Mouse (Mus musculus) liver, embryonic 11.5 days (tissue): ENCODE results near the gene Nid2. TPM values are rescaled to one million over a fixed set of nuclear protein-coding genes. Genes with fewer than 3 reads are reported as not detected.

ENCODE experiments used
- ATAC-seq: fragments of 200-750 bp; cut with Nextera tagmentation; replicated peaks from 2 replicates; pipeline ENCODE4 v1.8.0; 2017; ENCODE audit warnings: moderate number of reproducible peaks, mild to moderate bottlenecking, moderate TSS enrichment, moderate library complexity; ENCODE audit not compliant: low FRiP score
- DNase-seq: peaks from one replicate; pipeline ENCODE4 v3.0.0-alpha.2; 2017; ENCODE audit warnings: low spot score
- H3K27ac ChIP-seq: fragments of 300-500 bp; sonication (generic); 2 replicates; pipeline ENCODE4 v1.5.1; 2014; ENCODE audit warnings: mild to moderate bottlenecking, low read depth, low read length, control low read depth
- H3K27me3 ChIP-seq: fragments of 300-500 bp; sonication (generic); replicated peaks from 2 replicates; pipeline ENCODE4 v1.6.1; 2014; ENCODE audit warnings: low read length, mixed read lengths; ENCODE audit not compliant: control insufficient read depth, insufficient read depth
- H3K36me3 ChIP-seq: fragments of 300-500 bp; sonication (generic); 2 replicates; pipeline ENCODE4 v1.6.1; 2014; ENCODE audit warnings: mild to moderate bottlenecking, low read length, moderate library complexity, mixed read lengths; ENCODE audit not compliant: control insufficient read depth, insufficient read depth
- H3K4me1 ChIP-seq: fragments of 300-500 bp; sonication (generic); replicated peaks from 2 replicates; pipeline ENCODE4 v1.6.1; 2014; ENCODE audit warnings: low read length, mixed read lengths; ENCODE audit not compliant: control insufficient read depth, insufficient read depth
- H3K4me2 ChIP-seq: fragments of 300-500 bp; sonication (generic); 2 replicates; pipeline ENCODE4 v1.6.1; 2014; ENCODE audit warnings: mild to moderate bottlenecking, control low read depth, moderate library complexity
- H3K4me3 ChIP-seq: fragments of 300-500 bp; sonication (generic); 2 replicates; pipeline ENCODE4 v1.5.1; 2014; ENCODE audit warnings: low read depth, low read length, control low read depth
- H3K9ac ChIP-seq: fragments of 300-500 bp; sonication (generic); 2 replicates; pipeline ENCODE4 v1.6.1; 2014; ENCODE audit warnings: low read depth, low read length, control low read depth
- H3K9me3 ChIP-seq: fragments of 300-500 bp; sonication (generic); 2 replicates; pipeline ENCODE4 v1.6.1; 2016; ENCODE audit warnings: low read length, inconsistent platforms, mixed read lengths; ENCODE audit not compliant: control insufficient read depth
- whole genome bisulfite sequencing: fragments of 180-500 bp; shearing (Covaris S2); extraction: QIAGEN DNeasy Blood & Tissue Kit; methylation state at CpG from one replicate; pipeline ENCODE4 v1.1.7; 2014; 5-methylcytosine and 5-hydroxymethylcytosine counted together
- polyA plus RNA-seq: library from polyadenylated mRNA; unstranded; fragments of >200 nt; fragmentation: Nextera tagmentation; extraction: Ambion mirVana; gene quantifications from 2 replicates; pipeline ENCODE4 v1.2.1, GENCODE M21; 2014

The Nid2 gene
- polyA plus RNA-seq, 1 experiment from 2014 or later = 44.1 TPM

- no peak overlapping the region for H3K4me2 ChIP-seq
- 36% methylated on average over 10 of the region's 10 CpGs for WGBS
- H3K9ac ChIP-seq = no peak overlapping the region
- H3K9me3 ChIP-seq = no peaks in the 10 kb centered on the region
- no peak overlapping the region for H3K27ac ChIP-seq
- H3K27me3 ChIP-seq = no peaks in the 10 kb centered on the region
- H3K4me3 ChIP-seq = no peak overlapping the region
- peaks cover 4% of the 10 kb centered on the region; the same call in 1 of the 2 replicates for H3K4me1 ChIP-seq
- peaks cover 8% of the 10 kb centered on the region; the same call in 1 of the 2 replicates for H3K36me3 ChIP-seq
- peak; percentile 36; the same call in 1 of the 2 replicates for ATAC-seq
- DNase-seq = no peak
These were observed 52.6 kb downstream of the Nid2 start for GRCm38 (mm10) chr14:19803623-19804022.

GRCm38 (mm10) chr14:19807339-19807738 is 56.3 kb downstream of the Nid2 start:
- Histone ChIP-seq H3K9ac (no peak overlapping the region), H3K4me2 (no peak overlapping the region), H3K9me3 (no peaks in the 10 kb centered on the region), H3K27ac (no peak overlapping the region), H3K27me3 (no peaks in the 10 kb centered on the region), H3K4me1 (peaks cover 4% of the 10 kb centered on the region; the same call in 1 of the 2 replicates), H3K4me3 (no peak overlapping the region), H3K36me3 (peaks cover 14% of the 10 kb centered on the region)
- WGBS = 84% methylated on average over 3 of the region's 3 CpGs
- DNase-seq (no peak), ATAC-seq (no peak)

DNA sequence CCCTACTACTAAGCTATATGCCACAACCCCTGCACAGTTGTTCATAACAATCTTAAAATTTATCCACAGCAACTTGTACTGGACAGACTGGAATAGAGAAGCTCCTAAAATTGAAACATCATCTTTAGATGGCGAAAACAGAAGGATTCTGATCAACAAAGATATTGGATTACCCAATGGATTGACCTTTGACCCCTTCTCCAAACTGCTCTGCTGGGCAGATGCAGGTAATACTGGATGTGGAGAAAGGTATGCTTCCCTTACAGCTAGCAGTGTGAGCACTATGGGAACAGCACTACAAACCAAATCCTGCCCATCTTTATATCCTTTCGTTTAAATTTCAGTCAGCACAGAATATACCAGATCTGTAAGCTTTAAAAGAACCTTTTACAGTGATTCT is 56.8 kb downstream of the Nid2 start:
- no peak overlapping the region for H3K9ac ChIP-seq
- 82% methylated on average over 2 of the region's 2 CpGs for WGBS
- no peak overlapping the region for H3K4me3 ChIP-seq
- no peak overlapping the region for H3K4me2 ChIP-seq
- no peak for DNase-seq
- no peaks in the 10 kb centered on the region for H3K9me3 ChIP-seq
- peaks cover 4% of the 10 kb centered on the region; the same call in 1 of the 2 replicates for H3K4me1 ChIP-seq
- H3K27me3 ChIP-seq = no peaks in the 10 kb centered on the region
- H3K27ac ChIP-seq = no peak overlapping the region
- no peak for ATAC-seq
- peaks cover 17% of the 10 kb centered on the region for H3K36me3 ChIP-seq

DNA sequence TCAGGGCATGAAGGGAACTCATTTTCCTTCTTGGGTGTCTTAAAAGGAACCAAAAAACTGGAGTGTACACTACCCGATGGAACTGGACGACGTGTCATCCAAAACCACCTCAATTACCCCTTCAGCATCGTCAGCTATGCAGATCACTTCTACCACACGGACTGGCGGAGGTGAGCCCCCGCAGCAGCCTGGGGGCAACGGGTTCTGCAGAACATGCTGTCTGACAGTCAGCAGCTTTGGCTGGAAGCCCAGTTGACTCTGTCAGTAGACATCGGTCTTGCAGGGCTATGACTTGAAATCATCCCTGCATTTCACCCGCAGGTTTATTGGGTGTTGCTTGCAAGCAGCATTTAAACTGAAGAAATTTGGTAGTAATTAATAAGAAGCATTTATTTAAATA is 58.9 kb downstream of the Nid2 start:
- no peaks in the 10 kb centered on the region for H3K9me3 ChIP-seq
- ATAC-seq (no peak), DNase-seq (no peak)
- 86% methylated on average over 10 of the region's 10 CpGs for WGBS
- H3K4me2 ChIP-seq = no peak overlapping the region
- H3K36me3 ChIP-seq = peaks cover 25% of the 10 kb centered on the region
- no peaks in the 10 kb centered on the region for H3K4me1 ChIP-seq
- no peak overlapping the region for H3K4me3 ChIP-seq
- no peak overlapping the region for H3K9ac ChIP-seq
- no peaks in the 10 kb centered on the region for H3K27me3 ChIP-seq
- no peak overlapping the region for H3K27ac ChIP-seq

DNA sequence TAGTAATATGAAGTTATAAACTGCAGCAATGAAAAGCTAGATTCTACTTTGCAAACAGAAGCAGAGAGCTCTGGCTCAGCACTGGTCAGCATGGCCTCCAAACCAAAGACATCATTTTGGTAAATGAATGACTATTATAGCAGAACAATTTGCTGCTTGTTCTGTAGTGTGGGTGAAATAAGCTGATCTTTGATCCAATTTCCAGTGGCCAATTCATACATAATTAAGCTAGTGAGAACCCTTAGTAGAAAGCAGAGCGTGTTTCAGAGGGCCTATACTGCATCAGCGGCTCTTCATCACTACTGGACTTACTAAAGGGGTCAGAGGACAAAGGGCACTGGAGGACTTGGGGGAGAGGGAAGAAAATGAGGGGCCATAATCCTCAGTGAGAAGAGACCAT is 62.0 kb downstream of the Nid2 start:
- Histone ChIP-seq H3K9me3 (no peaks in the 10 kb centered on the region), H3K4me1 (no peaks in the 10 kb centered on the region), H3K9ac (no peak overlapping the region), H3K4me2 (no peak overlapping the region), H3K27ac (no peak overlapping the region), H3K4me3 (no peak overlapping the region), H3K36me3 (peaks cover 30% of the 10 kb centered on the region), H3K27me3 (no peaks in the 10 kb centered on the region)
- WGBS = 94% methylated on average over 2 of the region's 2 CpGs
- ATAC-seq (no peak), DNase-seq (no peak)

- peaks cover 9% of the 10 kb centered on the region for H3K4me1 ChIP-seq
- peaks cover 31% of the 10 kb centered on the region for H3K36me3 ChIP-seq
- no peak overlapping the region for H3K9ac ChIP-seq
- H3K4me3 ChIP-seq = no peak overlapping the region
- H3K9me3 ChIP-seq = no peaks in the 10 kb centered on the region
- no peaks in the 10 kb centered on the region for H3K27me3 ChIP-seq
- H3K27ac ChIP-seq = no peak overlapping the region
- WGBS = 7% methylated on average over 1 of the region's 1 CpGs
- no peak overlapping the region for H3K4me2 ChIP-seq
- no peak for ATAC-seq
- peak; percentile 55 for DNase-seq
These were observed 66.9 kb downstream of the Nid2 start for GRCm38 (mm10) chr14:19817949-19818348.

GRCm38 (mm10) chr14:19821686-19822085 is 70.6 kb downstream of the Nid2 start:
- Histone ChIP-seq H3K36me3 (peaks cover 11% of the 10 kb centered on the region), H3K4me3 (no peak overlapping the region), H3K9me3 (no peaks in the 10 kb centered on the region), H3K4me1 (peaks cover 9% of the 10 kb centered on the region), H3K4me2 (no peak overlapping the region), H3K27me3 (no peaks in the 10 kb centered on the region), H3K9ac (no peak overlapping the region), H3K27ac (no peak overlapping the region)
- ATAC-seq (no peak), DNase-seq (no peak)
- 97% methylated on average over 5 of the region's 5 CpGs for WGBS

GRCm38 (mm10) chr14:19823321-19824142 is 72.5 kb downstream of the Nid2 start, which contains the start of gene Rtraf:
Gene Rtraf, minus strand, starts transcription at chr14:19823824.
- DNase-seq = peak; percentile 87
- Histone ChIP-seq H3K9ac (peak within 1 kb of the TSS; percentile 83), H3K4me3 (peak within 1 kb of the TSS; percentile 76), H3K4me2 (peak within 1 kb of the TSS; percentile 84), H3K27ac (no peak within 1 kb of the TSS; the same call in 1 of the 2 replicates), H3K4me1 (peaks cover 9% of the 10 kb centered on the region), H3K27me3 (no peaks in the 10 kb centered on the region), H3K9me3 (no peaks in the 10 kb centered on the region), H3K36me3 (peaks cover 11% of the 10 kb centered on the region)
- under 1% methylated on average over 80 of the region's 80 CpGs for WGBS
- ATAC-seq = peak; percentile 98

GRCm38 (mm10) chr14:19825481-19825880 is 74.4 kb downstream of the Nid2 start:
- Histone ChIP-seq H3K27ac (no peak overlapping the region), H3K9ac (no peak overlapping the region), H3K4me3 (no peak overlapping the region), H3K4me1 (peaks cover 5% of the 10 kb centered on the region; the same call in 1 of the 2 replicates), H3K36me3 (peaks cover 7% of the 10 kb centered on the region), H3K9me3 (no peaks in the 10 kb centered on the region), H3K27me3 (no peaks in the 10 kb centered on the region), H3K4me2 (no peak overlapping the region)
- WGBS = 81% methylated on average over 11 of the region's 11 CpGs
- no peak for ATAC-seq
- DNase-seq = no peak
